Mouse (Mus musculus) gastrocnemius, postnatal 36 days (tissue): ENCODE results near the gene Sec24c. TPM values are rescaled to one million over a fixed set of nuclear protein-coding genes. Genes with fewer than 3 reads are reported as not detected.
A peak's percentile ranks its signal among the peaks of the same experiment; 100 is the strongest.

ENCODE experiments used
- DNase-seq, 2 experiments: peaks; one replicate each; pipeline ENCODE4 v3.0.0; 2022
- intact Hi-C: fragments of 180-260 bp; cut with DNase I; formaldehyde crosslinking; loops from one replicate; pipeline ENCODE4 v1.15.1; 2025
- microRNA-seq, 2 experiments: library from miRNA; unstranded; fragments of <30 nt; microRNA quantifications; one replicate each; pipeline ENCODE4 v1.2.0; 2021
- total RNA-seq, 2 experiments: library from RNA; stranded (reverse); gene quantifications; 2 replicates each; pipeline ENCODE4 v1.2.3; 2021

The Sec24c gene
- total RNA-seq, 2 experiments from 2014 or later: 71.5 to 73.6 TPM

DNA sequence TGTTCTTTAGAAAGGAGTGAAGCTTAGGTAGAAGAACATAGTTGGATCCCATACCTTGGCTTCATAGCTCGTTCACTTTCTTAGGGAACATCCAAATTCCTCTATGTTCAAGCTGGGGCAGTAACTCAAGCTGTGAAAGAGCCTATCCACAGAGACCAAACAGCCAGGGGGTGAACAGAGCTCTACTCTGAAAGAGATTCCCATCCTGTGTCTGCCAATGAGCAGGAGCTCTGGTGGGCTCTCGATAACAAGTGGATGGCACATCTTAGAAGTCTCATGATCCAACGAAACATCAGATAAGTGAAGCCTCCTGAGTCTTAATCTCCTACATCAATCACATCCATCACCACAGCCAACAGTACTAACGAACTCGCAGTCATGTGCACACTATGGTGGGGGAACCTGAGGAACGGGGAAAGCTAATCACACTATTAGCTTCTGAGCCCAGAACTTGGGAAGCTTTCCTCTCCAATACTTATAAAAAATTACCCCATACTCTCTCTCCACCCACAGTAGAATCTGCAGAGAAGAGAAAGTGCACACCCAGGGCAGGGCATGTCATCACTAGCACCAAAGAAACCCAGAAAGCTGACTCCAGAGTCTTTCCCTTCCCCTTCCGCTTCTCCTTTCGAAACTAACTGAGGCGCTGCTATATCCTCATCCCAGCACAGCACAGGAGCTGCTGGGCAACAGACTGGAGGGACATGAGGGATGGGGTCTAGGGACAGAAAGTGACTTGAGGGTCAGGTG lies 56.9 kb downstream of the Sec24c start:
- DNase-seq: no peak
- intact Hi-C loops: no loop called here

DNA sequence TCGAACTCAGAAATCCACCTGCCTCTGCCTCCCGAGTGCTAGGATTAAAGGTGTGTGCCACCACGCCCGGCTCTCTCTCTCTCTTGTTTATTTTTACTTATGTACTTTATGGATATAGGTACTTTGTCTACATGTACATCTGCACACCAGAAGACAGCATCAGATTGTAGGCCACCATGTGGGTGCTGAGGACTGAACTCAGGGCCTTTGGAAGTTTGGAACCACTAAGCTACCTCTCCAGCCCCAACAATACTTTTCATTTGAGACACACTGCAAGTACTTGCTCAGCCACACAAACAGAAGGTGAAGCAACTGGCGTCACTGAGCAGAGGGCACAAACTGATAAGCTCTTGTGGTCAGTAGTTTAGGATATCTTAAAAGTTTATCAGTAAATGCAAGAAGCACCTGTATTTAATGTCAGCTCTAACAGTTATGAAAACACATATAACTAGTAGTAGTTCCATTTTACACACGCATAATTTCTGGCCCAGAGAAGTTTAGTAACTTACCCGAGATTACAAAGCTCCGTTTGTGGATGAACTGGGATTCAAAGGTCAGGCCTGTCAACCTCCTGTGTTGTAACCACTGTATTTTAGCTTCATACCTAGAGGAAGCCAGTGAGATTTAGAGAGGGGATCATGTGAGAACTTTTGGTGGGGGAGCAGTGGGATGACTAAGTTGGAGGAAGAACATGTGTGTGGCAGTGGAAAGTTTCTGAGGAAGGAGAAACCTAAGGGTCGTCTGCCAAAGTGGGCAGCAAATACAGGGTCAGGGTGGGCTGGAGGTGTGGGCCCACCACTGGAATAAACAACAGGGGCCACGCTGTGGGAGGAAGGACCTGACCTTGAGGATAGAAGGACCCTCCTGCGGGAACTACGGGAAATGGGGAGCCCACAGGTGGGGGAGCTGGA lies 59.2 kb downstream of the Sec24c start:
- intact Hi-C loops: no loop called here
- no peak for DNase-seq

DNA sequence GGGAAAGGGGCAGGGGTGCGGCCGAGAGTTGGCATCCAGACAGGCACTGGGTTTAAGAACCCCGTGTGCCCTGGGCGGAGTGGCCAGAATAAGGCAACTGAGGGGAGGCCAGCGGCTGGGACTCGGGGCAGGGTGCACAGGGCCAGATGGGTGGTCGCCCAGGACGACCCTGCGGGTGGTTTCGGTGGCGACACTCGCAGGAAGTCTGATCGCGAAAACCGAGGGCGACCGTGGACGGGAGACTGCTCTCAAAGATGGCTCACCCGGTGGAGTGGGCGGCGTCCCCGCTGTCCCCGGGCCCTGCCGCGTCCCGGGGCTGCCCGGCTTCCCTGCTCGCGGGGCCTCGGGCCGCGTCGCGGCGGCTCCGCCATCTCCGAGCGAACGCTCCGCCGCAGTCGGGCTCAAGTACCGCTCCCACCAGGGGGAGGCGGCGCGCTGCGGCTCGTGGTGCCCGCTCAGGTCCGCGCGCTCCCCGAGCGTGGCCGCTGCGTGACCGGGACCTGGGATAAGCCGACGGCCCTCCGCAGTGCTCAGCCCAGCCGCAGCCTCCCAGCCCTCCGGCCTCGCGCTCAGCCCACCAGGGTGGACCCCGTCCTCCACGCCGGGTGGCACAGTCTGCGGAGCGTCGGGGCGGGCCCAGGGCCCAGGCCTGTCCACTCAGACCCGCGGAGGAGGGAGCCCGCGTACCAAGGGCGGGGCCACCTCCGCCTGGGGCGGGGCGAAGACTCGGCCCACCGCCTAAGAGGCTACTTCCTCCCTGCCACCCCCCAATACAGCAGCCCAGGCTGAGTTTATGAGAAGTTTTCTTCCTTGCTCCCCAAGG lies 60.1 kb downstream of the Sec24c start, which contains the start of gene Ndst2:
TSS of gene Ndst2 (minus strand) at position 611 of the 823 bp plus-strand sequence.
- intact Hi-C loops: no loop called here
- peak; percentile 84 to 91 for DNase-seq

DNA sequence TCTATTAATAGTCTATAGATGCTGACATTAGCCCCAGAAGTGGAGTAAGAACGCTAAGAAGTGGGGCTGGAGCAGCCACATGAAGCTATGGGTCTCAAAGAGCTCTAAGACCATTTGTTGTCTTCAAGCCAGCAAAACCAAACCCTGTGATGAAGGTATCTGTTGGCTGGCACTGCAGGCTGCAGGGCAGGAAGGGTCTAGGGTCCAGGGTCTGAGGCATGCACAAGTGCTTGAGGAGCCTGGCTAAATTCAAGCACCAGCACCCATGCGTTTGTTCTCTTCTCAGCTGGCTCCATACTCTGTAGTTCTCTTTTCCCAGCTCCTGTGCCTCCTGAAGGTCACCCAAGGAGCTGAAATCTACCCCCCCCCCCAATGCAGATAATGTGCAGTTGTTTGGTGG lies 60.9 kb downstream of the Sec24c start:
- intact Hi-C loops: no loop called here
- DNase-seq: no peak

DNA sequence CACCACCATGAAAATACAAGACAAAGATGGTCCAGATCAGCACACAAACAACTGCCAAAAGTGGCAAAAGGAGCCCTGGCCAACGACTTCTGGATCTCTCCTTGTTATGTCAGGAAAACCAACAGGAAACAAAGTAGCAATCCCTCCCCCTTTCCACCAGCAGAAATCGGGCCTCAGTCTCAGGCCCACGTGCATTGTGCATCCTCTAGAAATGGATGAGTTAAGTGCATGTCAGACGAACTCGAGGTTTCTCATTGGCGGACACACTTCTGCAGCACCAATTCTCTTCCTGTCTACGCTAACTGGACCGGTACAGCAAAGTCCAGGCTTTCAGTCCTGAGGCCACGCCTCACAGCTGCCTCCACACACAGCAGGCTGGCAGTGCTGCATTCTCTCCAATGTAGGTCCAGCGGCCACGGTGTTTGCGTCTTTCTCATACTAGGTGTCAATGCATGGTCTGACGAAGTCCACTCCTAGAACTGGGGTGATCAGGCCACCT lies 61.8 kb downstream of the Sec24c start:
- DNase-seq: peak in 1 of 2 experiments; percentile 13
- intact Hi-C loops: no loop called here

DNA sequence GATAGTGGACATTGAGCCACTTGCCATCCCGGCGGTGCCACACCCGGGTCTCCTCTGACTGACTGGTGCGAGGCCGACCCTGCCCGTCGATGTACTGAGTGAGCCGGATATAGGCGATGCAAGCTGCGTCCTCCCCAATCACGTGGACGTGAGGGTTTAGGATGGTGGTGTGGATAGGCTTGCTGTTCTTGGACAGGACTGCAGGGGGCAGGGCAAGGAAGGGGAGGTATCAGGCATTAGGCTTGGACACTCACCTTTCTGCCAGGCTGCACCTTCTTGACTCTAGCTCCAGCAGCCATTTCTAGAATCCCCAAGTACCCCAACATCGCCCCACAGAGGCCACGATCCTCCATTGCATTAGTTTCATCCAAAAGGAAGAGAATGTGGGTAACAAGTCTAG lies 63.2 kb downstream of the Sec24c start:
- peak in 1 of 2 experiments; percentile 31 for DNase-seq
- intact Hi-C loops: no loop called here

DNA sequence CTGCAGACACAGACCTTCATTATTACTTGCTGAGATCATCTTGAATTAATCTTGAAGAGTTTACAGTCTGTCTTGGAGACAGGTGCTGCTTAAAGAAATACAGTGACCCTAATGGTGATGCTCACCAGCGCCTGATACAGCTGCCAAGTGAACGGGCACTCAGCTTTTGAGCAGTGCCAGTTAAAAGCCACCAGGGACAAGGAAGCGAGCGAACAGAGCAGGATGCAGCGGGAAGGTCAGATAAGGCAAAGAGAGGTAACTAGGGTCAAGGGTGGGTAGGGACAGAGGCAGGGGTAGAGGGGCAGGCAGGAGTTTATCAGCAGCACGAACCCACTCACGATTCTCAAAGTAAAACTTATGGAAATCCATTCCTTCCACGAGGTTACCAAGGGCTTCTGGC lies 64.4 kb downstream of the Sec24c start:
- intact Hi-C loops: no loop called here
- no peak for DNase-seq

DNA sequence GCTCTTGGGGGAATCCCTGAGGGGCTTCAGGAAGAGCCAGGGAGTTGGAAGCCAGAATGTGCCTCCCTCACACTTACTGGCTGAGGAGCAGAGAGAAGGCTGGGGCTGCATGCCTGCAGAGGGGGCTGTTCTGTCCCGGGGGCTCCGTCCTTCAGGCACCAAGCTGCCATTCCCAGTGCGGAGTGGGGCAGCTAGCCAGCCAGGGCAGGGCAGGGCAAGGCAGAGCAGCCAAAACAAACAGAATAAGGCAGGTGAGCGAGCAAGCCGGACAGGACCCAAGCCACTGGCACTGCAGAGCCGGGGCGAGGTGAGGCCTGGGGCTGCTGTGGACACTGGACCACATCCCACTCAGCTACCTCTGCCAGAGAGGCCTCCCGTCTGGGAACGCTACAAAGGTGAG lies 67.2 kb downstream of the Sec24c start:
- DNase-seq: no peak
- intact Hi-C loops: no loop called here

DNA sequence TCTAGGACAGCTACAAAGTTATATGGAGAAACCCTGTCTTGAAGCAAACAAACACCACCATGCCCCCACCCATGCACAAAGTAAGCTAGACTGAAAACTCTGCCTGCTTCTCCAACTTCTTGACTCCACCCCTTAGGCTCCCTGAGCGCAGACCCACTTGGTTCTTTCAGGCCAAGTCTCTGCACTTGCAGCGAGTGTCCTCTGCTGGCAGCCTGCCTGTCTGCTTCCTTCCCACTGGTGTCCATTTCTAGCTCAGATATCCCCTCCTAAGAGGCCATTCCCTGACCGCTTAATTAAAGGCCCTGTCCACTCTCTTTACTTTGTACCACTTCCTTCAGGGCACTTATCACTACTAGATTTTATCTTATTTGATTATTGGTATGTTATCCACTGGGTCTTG lies 69.5 kb downstream of the Sec24c start:
- DNase-seq: no peak
- intact Hi-C loops: no loop called here

Small RNAs within 50 kb of the gene (microRNA-seq; reads per million reads assigned to microRNA genes)
- gene Mir6946: 0.36 to 0.74 reads per million in 2 experiments

Other genes starting within 250 kb of the Sec24c start
- under 1 TPM; 0.08 to 0.22 TPM for gene Cfap70, start 222.1 kb upstream of the Sec24c start, total RNA-seq
- 10 to 100 TPM; 29.1 to 36.8 TPM for gene Anxa7, start 194.2 kb upstream of the Sec24c start, total RNA-seq
- 10 to 100 TPM; 20.2 to 36.2 TPM for gene Mss51, start 177.4 kb upstream of the Sec24c start, total RNA-seq
- gene Ppp3cb, start 127.7 kb upstream of the Sec24c start, total RNA-seq: 100 to 1,000 TPM; 158 to 159 TPM
- gene Usp54, start 33.2 kb upstream of the Sec24c start, total RNA-seq: 1 to 10 TPM; 5.2 to 6.8 TPM
- gene Myoz1, start 17.8 kb upstream of the Sec24c start, total RNA-seq: 1,000 to 10,000 TPM; 3,097 to 3,157 TPM
- 100 to 1,000 TPM; 158 to 184 TPM for gene Synpo2l, start 6.0 kb upstream of the Sec24c start, total RNA-seq
- 1 to 10 TPM; 2.5 to 2.7 TPM for gene Fut11, start 20.7 kb downstream of the Sec24c start, total RNA-seq
- 100 to 1,000 TPM in 1 of 2 experiments, 10 to 100 TPM in 1; 99.9 to 110 TPM for gene Chchd1, start 28.7 kb downstream of the Sec24c start, total RNA-seq
- gene Zswim8, start 33.2 kb downstream of the Sec24c start, total RNA-seq: 10 to 100 TPM; 28.5 to 30.6 TPM
- 1 to 10 TPM; 4.9 to 7.3 TPM for gene Ndst2, start 60.3 kb downstream of the Sec24c start, total RNA-seq
- gene Camk2g, start 119.8 kb downstream of the Sec24c start, total RNA-seq: 100 to 1,000 TPM; 170 to 172 TPM
- 10 to 100 TPM; 23.9 to 25.3 TPM for gene Plau, start 162.4 kb downstream of the Sec24c start, total RNA-seq